1 mouse cellular context compared by ENCODE assay signal in genomic region chr16:45676462-45676861, GRCm38 (mm10).
TF ChIP-seq lines count a peak whose summit lies in the region.

No protein-coding gene starts in this region.

TF ChIP-seq in MEL, 35 proteins besides CTCF, POLR2A, EP300 and RAD21:
- no peak for TF ChIP-seq TBP (IDR thresholded peaks at IDR 0.05; ENCODE audit: low read depth, low read length)
- TF ChIP-seq BHLHE40 (IDR thresholded peaks at IDR 0.05; ENCODE audit: borderline replicate concordance, low read depth, low read length) = 0 out of 2 replicates have a peak, but pooled peaks have one; percentile 9
- peak; percentile 87 for TF ChIP-seq SMC3 (IDR thresholded peaks at IDR 0.05; ENCODE audit: low read depth, low read length)
- TF ChIP-seq USF2 (IDR thresholded peaks at IDR 0.05; ENCODE audit: borderline replicate concordance in 1 of 2, insufficient read depth in 1 of 2, low read depth in 1 of 2, low read length in 2 of 2) = no peak
- TF ChIP-seq ZKSCAN1 (IDR thresholded peaks at IDR 0.05; ENCODE audit: low read depth, low read length) = no peak
- no peak for TF ChIP-seq CHD1 (IDR thresholded peaks at IDR 0.05; ENCODE audit: low read depth, low read length)
- no peak for TF ChIP-seq CHD2 (IDR thresholded peaks at IDR 0.05; ENCODE audit: low read length)
- no peak for TF ChIP-seq ZNF384 (IDR thresholded peaks at IDR 0.05; ENCODE audit: low read depth, low read length)
- TF ChIP-seq E2F4 (IDR thresholded peaks at IDR 0.05; ENCODE audit: borderline replicate concordance, low read depth, low read length) = no peak
- peak; percentile 70 for TF ChIP-seq ZC3H11A (IDR thresholded peaks at IDR 0.05; ENCODE audit: low read depth, low read length)
- no peak for TF ChIP-seq TAL1 (IDR thresholded peaks at IDR 0.05; ENCODE audit: low read length)
- TF ChIP-seq GATA1 (IDR thresholded peaks at IDR 0.05; ENCODE audit: low read depth, low read length) = no peak
- TF ChIP-seq NELFE (IDR thresholded peaks at IDR 0.05; ENCODE audit: low read depth, low read length) = 0 out of 2 replicates have a peak, but pooled peaks have one; percentile 15
- no peak for TF ChIP-seq ZMIZ1 (IDR thresholded peaks at IDR 0.05; ENCODE audit: low read depth, low read length)
- no peak for TF ChIP-seq RCOR1 (IDR thresholded peaks at IDR 0.05; ENCODE audit: low read depth, low read length)
- no peak for TF ChIP-seq MYC (IDR thresholded peaks at IDR 0.05; ENCODE audit: low read depth, low read length)
- no peak for TF ChIP-seq MEF2A (IDR thresholded peaks at IDR 0.05; ENCODE audit: extremely low read depth, insufficient replicate concordance, low read depth, low read length, poor library complexity, severe bottlenecking)
- TF ChIP-seq KAT2A (conservative IDR thresholded peaks at IDR 0.05; ENCODE audit: low read depth, low read length) = no peak
- no peak for TF ChIP-seq JUND (IDR thresholded peaks at IDR 0.05; ENCODE audit: low read depth, low read length)
